Mouse (Mus musculus) small intestine, adult 2 months (tissue): ENCODE data around the gene Atg9b. TPM values are rescaled to one million over a fixed set of nuclear protein-coding genes. Genes with fewer than 3 reads are reported as not detected.
A peak's percentile ranks its signal among the peaks of the same experiment; 100 is the strongest.

Experiments used
- H3K27ac ChIP-seq: fragments of 200-500 bp; 2 replicates; pipeline ENCODE4 v1.5.1; 2012; ENCODE audit warnings: low read depth, low read length, control low read depth, inconsistent platforms; ENCODE audit not compliant: insufficient read depth
- H3K27me3 ChIP-seq: fragments of 200-500 bp; 2 replicates; pipeline ENCODE4 v1.6.1; 2012; ENCODE audit warnings: mild to moderate bottlenecking, moderate library complexity, low read length, inconsistent platforms; ENCODE audit not compliant: control insufficient read depth, insufficient read depth
- H3K36me3 ChIP-seq: fragments of 200-500 bp; 2 replicates; pipeline ENCODE4 v1.6.1; 2012; ENCODE audit warnings: mild to moderate bottlenecking, low read length, control low read depth, inconsistent platforms; ENCODE audit not compliant: control insufficient read depth, insufficient read depth
- H3K4me1 ChIP-seq: fragments of 200-500 bp; 2 replicates; pipeline ENCODE4 v1.6.1; 2012; ENCODE audit warnings: low read length, inconsistent platforms, mixed read lengths; ENCODE audit not compliant: control insufficient read depth, insufficient read depth, insufficient read length
- H3K4me3 ChIP-seq: fragments of 200-500 bp; 2 replicates; pipeline ENCODE4 v1.5.1; 2012; ENCODE audit warnings: low read depth, mild to moderate bottlenecking, control low read depth, inconsistent platforms, low read length, moderate library complexity
- CTCF ChIP-seq: fragments of 200-500 bp; IDR thresholded peaks from 2 replicates; pipeline ENCODE4 v1.5.1; 2012; ENCODE audit warnings: low read depth, mild to moderate bottlenecking, control low read depth, inconsistent platforms, low read length, moderate library complexity, mixed read lengths; ENCODE audit not compliant: insufficient replicate concordance, insufficient read length; ENCODE audit errors: extremely low read depth
- POLR2A ChIP-seq: fragments of 200-500 bp; IDR thresholded peaks from 2 replicates; pipeline ENCODE4 v1.6.1; 2012; ENCODE audit warnings: low read depth, mild to moderate bottlenecking, control low read depth, inconsistent platforms, low read length, moderate library complexity
- WGBS: fragments of 180-500 bp; shearing (Covaris S2); methylation state at CpG from one replicate; pipeline ENCODE4 v1.1.7; 2018; 5-methylcytosine and 5-hydroxymethylcytosine counted together
- polyA plus RNA-seq: library from polyadenylated mRNA; depleted of rRNA; stranded (reverse); fragments of >200 nt; gene quantifications from 2 replicates; pipeline ENCODE4 v1.2.3, GENCODE M21; 2012

Atg9b gene
- polyA plus RNA-seq, 1 experiment: 0.43 TPM

- H3K27me3 ChIP-seq: no peaks in the 10 kb centered on the region
- TF ChIP-seq POLR2A: no peak
- TF ChIP-seq CTCF: no peak
- 3% methylated on average over 10 of the region's 10 CpGs for WGBS
- H3K4me3 ChIP-seq: peak overlapping the region; percentile 73
- H3K4me1 ChIP-seq: peaks cover 31% of the 10 kb centered on the region
- H3K36me3 ChIP-seq: peaks cover 15% of the 10 kb centered on the region
- no peak overlapping the region for H3K27ac ChIP-seq
Observed at GRCm38 (mm10) chr5:24426037-24426432, 34.1 kb upstream of the Atg9b start.

- peaks cover 31% of the 10 kb centered on the region for H3K4me1 ChIP-seq
- H3K4me3 ChIP-seq: peak overlapping the region; percentile 73
- TF ChIP-seq POLR2A (no peak), CTCF (no peak)
- H3K36me3 ChIP-seq: peaks cover 12% of the 10 kb centered on the region
- H3K27ac ChIP-seq: no peak overlapping the region
- WGBS: under 1% methylated on average over 25 of the region's 30 CpGs
- H3K27me3 ChIP-seq: no peaks in the 10 kb centered on the region
Observed at GRCm38 (mm10) chr5:24425421-24426036, 33.6 kb upstream of the Atg9b start.

GRCm38 (mm10) chr5:24424861-24425411 lies 33.0 kb upstream of the Atg9b start:
- WGBS: under 1% methylated on average over 59 of the region's 60 CpGs
- Histone ChIP-seq H3K27ac (peak overlapping the region; percentile 97), H3K36me3 (peaks cover 7% of the 10 kb centered on the region), H3K4me3 (peak overlapping the region; percentile 73), H3K27me3 (no peaks in the 10 kb centered on the region), H3K4me1 (peaks cover 31% of the 10 kb centered on the region)
- TF ChIP-seq POLR2A (no peak; the same call in 1 of the 2 replicates), CTCF (no peak)

- peak overlapping the region; percentile 97 for H3K27ac ChIP-seq
- TF ChIP-seq POLR2A: no peak
- TF ChIP-seq CTCF: no peak
- peak overlapping the region; percentile 73 for H3K4me3 ChIP-seq
- WGBS: 3% methylated on average over 21 of the region's 21 CpGs
- peaks cover 5% of the 10 kb centered on the region; the same call in 1 of the 2 replicates for H3K36me3 ChIP-seq
- no peaks in the 10 kb centered on the region for H3K27me3 ChIP-seq
- peaks cover 28% of the 10 kb centered on the region for H3K4me1 ChIP-seq
Observed at GRCm38 (mm10) chr5:24424004-24424781, 32.2 kb upstream of the Atg9b start.

GRCm38 (mm10) chr5:24423129-24424003 lies 31.4 kb upstream of the Atg9b start, which contains the start of the genes Cdk5 and Slc4a2:
Cdk5 (minus strand) TSS chr5:24423530.
Slc4a2 (plus strand) TSS chr5:24423837.
- WGBS: under 1% methylated on average over 46 of the region's 46 CpGs
- peak within 1 kb of the TSS; percentile 97 for H3K27ac ChIP-seq

GRCm38 (mm10) chr5:24420381-24420780 lies 28.4 kb upstream of the Atg9b start:
- Histone ChIP-seq H3K4me3 (no peak overlapping the region), H3K27ac (no peak overlapping the region), H3K27me3 (no peaks in the 10 kb centered on the region), H3K36me3 (peaks cover 5% of the 10 kb centered on the region; the same call in 1 of the 2 replicates), H3K4me1 (peaks cover 7% of the 10 kb centered on the region; the same call in 1 of the 2 replicates)
- 94% methylated on average over 9 of the region's 9 CpGs for WGBS
- TF ChIP-seq CTCF (no peak), POLR2A (no peak)

More at GRCm38 (mm10) chr5:24423129-24424003, 31.4 kb upstream of the Atg9b start, which contains the start of the genes Cdk5 and Slc4a2:
- TF ChIP-seq POLR2A: peak; percentile 89
- TF ChIP-seq CTCF: 0 out of 2 replicates have a peak, but pooled peaks have one; percentile 22
- Histone ChIP-seq H3K4me1 (peaks cover 26% of the 10 kb centered on the region), H3K27me3 (no peaks in the 10 kb centered on the region), H3K36me3 (peaks cover 5% of the 10 kb centered on the region; the same call in 1 of the 2 replicates), H3K4me3 (peak within 1 kb of the TSS; percentile 73)
